Mouse (Mus musculus) kidney, adult 9 months (tissue): Measurements from ENCODE around the gene Olfr124.

Experiments
- DNase-seq: peaks from one replicate; pipeline ENCODE4 v3.0.0; 2022

The Olfr124 gene

DNA sequence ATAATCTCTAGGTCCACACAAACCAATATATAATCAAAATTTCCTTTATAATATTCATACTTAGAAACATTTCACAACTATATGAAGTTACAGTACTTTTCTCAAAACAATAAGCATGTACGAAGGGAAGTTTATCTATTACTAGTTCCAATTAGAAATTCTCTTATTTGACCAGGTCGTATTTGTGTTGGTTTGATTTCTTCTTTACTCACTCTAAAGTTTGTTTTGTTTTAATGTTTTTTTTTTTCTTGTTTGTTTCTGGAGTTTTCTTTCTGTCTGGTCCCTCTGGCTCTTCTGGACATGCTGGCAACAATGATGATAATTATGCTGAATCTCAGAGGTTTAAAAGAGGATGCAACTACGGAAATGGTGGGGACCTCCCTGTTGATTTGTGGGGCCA lies at the start of gene Olfr124:
Gene Olfr124 (plus strand): TSS at position 301 of the 400 bp plus-strand sequence.
- DNase-seq: no peak

DNA sequence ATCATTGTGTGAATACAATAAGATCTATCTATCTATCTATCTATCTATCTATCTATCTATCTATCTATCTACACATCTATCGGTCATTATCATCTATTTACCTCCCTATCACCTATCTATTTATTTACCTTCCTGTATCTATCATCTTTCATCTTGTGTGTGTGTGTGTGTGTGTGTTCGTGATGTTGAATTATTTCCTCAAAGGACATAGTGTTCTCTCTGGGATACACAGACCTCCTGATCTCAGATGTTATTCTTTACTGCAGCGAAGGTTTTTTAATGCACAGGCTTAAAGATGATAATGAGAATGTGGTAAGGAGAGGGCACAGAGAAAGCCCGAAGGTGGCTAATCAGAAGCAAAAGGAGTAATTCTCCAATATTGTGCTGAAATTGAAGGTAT lies 31.4 kb upstream of the Olfr124 start, which contains the start of gene Olfr122:
Gene Olfr122 (plus strand): TSS at position 301 of the 400 bp plus-strand sequence.
- no peak for DNase-seq

DNA sequence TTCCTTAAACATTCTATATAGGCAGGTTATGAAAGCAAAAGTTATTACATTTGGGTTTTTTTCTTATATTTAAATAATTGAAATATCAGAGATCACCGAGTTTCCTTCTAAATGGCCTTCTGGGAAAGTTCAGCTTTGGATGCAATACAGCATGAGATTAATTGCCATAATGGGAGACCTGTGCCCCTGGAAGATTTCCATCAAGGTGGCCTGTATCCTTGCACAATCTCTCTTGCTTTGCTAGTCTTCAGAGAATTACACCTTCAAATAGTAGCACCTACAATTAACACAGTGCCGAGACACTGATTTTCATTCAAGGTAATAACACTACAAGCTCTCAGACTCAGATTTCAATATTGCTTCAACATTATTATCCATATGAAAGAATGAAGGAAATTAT lies 6.5 kb upstream of the Olfr124 start, which contains the start of gene Olfr123:
Gene Olfr123 (plus strand): TSS at position 301 of the 400 bp plus-strand sequence.
- no peak for DNase-seq

DNA sequence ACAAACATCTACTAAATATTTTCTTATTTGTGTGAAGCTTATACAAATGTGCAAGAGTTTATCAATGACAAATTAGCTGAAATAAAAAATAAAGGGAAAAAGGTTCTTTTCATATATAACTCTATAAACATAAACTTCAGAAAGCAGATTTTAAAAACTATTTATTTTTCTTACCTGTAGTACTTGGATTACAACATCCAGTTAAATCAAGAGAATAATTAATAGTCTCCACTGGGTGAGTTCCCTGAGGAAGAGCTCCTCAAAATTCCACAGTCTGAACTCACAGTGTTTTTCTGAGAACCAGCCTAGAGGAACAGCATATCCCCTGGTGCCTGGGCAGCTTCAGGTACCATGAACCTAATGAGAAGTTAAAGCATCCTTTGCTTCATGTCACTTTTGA lies 33.0 kb downstream of the Olfr124 start, which contains the start of gene Olfr125:
Gene Olfr125 (plus strand): TSS at position 301 of the 400 bp plus-strand sequence.
- DNase-seq: no peak

DNA sequence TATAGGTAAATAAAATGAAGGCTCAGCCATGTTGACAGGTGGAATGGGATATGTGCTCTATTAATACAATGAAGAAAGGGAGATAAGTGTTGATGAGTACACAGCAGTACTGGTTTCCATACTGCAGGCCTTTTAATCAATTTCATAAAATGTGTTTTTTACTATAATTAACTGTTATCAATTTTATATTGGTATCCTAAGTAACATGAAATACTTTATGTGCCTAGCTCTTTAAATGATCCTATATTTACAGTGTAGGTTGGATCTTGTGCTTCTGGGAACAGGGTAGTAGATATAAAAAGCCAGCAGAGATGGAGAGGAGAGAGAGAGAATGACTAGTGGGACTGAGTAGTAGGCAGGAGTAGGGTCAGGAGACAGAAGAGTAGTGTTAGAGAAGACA lies 47.5 kb downstream of the Olfr124 start, which contains the start of gene Olfr126:
Gene Olfr126 (plus strand): TSS at position 301 of the 400 bp plus-strand sequence.
- DNase-seq: no peak
